Mouse (Mus musculus) embryonic stem cell, embryonic (primary cell): Measurements from ENCODE around the gene Enpep.

Experiments
- CTCF ChIA-PET, 4 experiments: fragments of 300-600 bp in 2 of 4; fragments of 350-600 bp in 2 of 4; sonication (Branson Sonifier 250); formaldehyde crosslinking; loops; one replicate each; lab custom pipeline; 2022; ENCODE audit warnings: inconsistent platforms in 2 of 4; lab: Charles Lee
- POLR2A ChIA-PET, 4 experiments: fragments of 300-600 bp in 2 of 4; fragments of 350-600 bp in 2 of 4; sonication (Branson Sonifier 250); formaldehyde crosslinking; loops; one replicate each; lab custom pipeline; 2022; ENCODE audit warnings: antibody characterized with exemption in 4 of 4, inconsistent platforms in 1 of 4; lab: Charles Lee

Enpep gene

DNA sequence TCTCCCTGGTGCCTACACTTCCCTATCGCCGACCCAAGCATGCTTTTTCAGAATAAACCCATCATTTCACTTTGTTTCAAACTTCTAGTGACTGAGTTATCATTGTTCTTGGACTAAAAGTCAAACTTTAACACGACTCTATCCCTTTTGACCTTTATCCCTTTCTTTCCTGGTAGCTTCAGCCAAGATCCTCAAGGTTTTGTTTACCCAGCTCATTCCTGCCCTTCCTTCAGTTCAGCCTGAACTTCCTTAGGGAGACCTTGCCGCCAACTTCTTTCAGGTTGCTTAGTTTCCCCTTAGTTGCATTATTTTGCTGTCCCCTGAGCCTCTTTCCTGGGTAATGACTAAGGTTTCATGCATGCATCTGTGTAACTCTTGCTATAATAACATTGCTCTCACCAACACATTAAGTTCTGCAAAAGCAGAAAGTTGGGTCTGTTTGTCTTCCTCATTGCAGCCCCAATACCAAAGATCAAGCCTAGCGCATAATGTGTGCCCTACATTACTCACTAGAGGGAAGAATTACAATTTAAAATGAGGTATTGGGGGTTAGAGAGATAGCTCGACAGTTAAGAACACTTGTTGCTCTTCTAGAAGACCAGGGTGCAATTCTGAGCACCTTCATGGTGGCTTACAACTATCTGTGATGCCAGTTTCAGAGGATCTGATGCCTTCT lies 59.2 kb downstream of the Enpep start:
- POLR2A ChIA-PET: no interaction called here
- CTCF ChIA-PET: no interaction called here

DNA sequence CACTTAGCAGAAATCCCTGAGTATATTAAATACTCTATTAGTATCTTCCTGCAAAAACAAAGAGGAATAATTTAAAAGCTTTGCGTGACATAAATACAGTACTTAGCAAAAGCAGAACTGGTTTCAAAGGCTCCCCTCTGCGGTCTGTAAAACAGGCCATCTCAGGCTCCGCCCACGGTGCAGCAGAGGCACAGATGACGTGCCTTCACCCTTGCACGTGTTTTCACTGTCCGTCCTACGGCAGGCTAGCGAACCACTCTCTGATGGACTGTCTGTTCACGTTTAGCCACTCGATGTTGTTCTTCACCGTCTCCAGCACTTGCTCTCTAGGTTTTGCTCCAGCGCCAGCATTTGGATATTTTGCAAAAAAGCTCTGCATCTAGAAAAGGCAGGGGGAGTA lies 62.5 kb downstream of the Enpep start:
- ChIA-PET POLR2A (no interaction called here), CTCF (interaction anchor here in 1 of 4 experiments (0.8 kb wide), 1 partner anchor 12 kb away, joined by 5 read pairs; no protein-coding TSS in a partner anchor)

DNA sequence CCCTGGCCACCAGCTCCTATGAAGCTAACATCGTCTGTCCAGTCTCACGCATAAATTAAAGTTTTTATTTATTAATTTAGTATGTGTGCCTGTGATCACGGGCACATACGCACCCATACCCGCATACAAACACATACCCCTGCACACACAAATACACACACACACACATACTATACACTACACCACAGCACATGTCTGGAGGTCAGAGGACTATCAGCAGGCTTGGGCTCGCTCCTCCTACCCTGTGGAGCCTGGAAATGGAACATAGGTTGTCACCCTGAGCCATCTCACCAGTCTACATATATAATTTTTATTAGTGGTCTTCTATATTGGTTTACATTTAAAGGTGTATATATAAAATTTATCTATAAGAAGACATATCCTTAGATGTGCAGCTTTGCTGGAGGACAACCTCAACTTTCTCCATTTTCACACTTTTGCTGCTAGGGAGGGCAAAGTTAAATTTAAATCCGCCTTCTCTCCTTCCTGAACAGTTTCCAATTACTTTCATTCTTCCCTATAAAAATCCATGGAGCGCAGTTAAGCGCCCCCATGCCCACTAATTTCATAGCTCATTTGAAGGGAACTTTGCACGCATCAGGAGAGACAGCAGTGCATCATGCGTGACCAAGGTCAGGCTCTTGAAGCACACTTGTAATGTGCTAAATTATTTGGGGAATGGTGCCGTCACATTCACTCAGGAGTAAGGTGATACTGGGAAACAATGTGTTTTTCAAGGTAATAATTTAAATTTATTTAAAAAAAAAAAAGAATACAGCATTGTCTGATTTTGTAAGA lies 63.4 kb downstream of the Enpep start:
- CTCF ChIA-PET: no interaction called here

DNA sequence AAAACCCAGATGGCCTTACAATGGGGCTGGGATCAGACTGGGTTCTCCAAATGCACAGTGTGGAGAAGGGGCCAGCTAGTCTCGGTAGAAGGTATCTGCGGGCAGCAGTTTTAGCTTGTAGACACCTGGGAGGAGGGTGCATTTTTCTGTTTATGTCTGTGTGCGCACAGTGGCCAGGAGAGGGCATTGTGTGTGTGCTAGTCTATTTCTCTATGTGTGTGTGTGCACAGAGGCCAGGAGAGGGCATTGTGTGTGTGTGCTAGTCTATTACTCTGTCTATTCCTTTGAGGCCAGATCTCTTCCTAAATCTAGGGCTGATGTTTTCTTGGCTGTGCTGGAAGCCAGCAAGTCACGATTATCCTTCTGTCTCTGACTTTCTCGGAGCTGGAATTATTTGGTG lies 74.0 kb downstream of the Enpep start:
- ChIA-PET CTCF (interaction anchor here in 2 of 4 experiments (0.7 to 1.5 kb wide), 3 partner anchors 12 to 424 kb away, joined by 4 to 8 read pairs (median 5); no protein-coding TSS in a partner anchor), POLR2A (no interaction called here)

More for the DNA sequence above, 63.4 kb downstream of the Enpep start:
- POLR2A ChIA-PET: interaction anchor here in 1 of 4 experiments (0.7 kb wide), 1 partner anchor 824 kb away, joined by 3 read pairs; no protein-coding TSS in a partner anchor

DNA sequence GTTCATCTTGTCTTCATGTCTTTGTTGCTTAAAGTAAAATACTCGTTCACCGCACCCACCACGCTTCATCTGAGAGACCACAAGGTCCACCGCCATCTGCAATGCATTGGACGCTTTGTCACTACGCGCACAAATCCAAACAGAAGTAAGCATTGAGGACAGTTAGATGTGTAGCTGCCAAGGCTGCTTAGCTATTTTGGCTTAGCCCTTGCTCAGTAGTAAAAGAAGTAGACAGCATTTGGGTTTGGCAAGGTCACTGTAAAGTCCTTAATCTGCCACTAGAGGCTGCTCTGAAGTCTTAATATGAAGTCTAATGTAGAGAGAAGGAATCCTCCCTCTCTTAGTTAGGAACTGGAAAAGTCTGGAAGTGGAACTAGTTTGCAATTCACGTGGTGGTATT lies 75.8 kb downstream of the Enpep start:
- CTCF ChIA-PET: interaction anchor here in 2 of 4 experiments (0.5 to 1.0 kb wide), 4 partner anchors 34 to 473 kb away, joined by 3 to 4 read pairs (median 3); no protein-coding TSS in a partner anchor

DNA sequence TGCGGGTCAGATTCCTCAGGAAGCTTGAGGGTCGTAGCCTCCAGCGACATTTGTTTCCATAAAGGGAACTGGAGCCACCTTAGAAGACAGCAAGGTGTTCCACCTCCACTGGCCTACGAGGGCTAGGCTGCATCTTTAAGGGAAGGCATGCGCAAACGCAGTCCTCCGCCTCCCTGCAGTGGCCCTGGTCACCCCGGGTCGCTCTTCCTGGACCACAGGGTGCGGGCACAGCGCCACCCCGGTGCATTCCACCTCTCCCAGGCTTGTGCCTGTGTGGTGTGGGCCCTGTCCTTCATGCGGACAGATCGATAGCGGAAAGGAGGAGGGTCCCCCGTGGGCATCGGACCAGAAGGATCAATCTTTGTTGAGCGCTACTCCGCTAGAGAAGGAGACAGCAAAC lies 76.2 kb downstream of the Enpep start:
- POLR2A ChIA-PET: no interaction called here
- CTCF ChIA-PET: interaction anchor here in 2 of 4 experiments (0.5 to 1.0 kb wide), 4 partner anchors 34 to 474 kb away, joined by 3 to 4 read pairs (median 3); no protein-coding TSS in a partner anchor

More for the DNA sequence above, 75.8 kb downstream of the Enpep start:
- POLR2A ChIA-PET: no interaction called here

DNA sequence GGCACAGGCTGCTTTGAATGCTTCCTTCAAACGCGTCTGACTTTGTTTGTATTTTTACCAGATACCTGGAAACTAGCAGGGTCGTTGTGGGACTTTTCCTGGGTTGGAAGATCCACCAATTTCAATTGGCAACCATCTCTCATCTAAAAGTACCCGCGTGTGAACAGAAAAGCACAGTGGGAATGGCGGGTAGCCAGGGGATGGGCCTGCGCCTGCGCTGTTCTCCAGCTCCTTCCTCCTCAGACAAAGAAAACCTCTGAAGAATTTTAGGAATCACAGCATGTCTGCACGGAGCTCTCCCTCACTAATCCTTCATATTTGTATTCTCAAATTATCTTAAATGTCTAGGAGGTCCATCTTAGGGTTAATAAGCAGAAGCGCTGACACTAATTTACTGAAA lies 78.3 kb downstream of the Enpep start:
- ChIA-PET POLR2A (interaction anchor here in 1 of 4 experiments (0.6 kb wide), 1 partner anchor 292 kb away, joined by 7 read pairs; no protein-coding TSS in a partner anchor), CTCF (no interaction called here)

DNA sequence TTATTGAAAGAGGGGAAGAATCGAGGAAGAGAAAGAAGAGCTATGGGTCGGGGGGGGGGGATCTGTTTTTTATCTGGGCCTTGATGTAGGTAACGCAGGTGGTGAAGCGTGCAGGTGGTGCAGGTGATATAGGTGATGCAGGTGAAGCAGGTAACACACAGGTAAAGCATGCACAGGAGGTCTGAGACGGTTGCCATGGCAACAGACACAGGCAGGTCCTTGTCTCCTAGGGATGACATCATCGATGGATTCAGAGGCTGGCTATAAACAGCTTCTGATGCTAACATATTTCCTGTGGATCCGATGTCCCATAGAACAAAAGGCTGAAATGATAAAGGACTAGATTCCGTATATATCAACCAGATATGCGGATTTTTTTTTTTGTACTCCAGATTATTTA lies 81.5 kb downstream of the Enpep start:
- ChIA-PET CTCF (no interaction called here), POLR2A (no interaction called here)

DNA sequence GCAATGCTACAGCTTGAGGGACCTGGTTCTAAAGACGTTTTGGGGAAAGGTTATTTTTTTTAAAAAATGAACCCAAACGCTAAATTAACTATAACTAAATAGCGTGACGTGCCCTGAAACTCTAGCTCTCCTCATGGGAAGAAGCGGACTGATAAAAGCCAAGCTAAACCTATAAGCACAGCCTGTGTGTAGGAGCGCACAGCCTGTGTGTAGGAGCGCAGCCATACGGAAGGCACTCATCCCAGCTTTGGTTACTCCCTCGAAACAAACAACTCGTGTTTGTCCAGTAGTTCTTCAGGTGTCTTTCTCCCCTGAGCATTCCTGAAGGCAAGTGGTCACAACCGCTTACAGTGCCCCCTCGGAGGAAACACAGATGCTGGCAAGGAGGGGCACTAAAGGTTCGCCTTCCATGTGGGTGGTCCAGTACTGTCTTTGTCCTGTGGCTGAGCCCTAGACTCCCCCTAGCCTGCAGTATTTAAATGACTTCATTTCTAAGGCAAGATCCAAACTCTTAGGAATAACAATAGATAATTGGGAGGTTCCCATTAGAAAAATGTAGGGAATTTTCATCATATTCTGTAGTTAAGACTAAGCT lies 93.8 kb downstream of the Enpep start:
- ChIA-PET POLR2A (interaction anchor here in 3 of 4 experiments (0.9 to 1.6 kb wide), 9 partner anchors 11 to 55 kb away, joined by 3 to 4 read pairs (median 3); no protein-coding TSS in a partner anchor), CTCF (no interaction called here)

DNA sequence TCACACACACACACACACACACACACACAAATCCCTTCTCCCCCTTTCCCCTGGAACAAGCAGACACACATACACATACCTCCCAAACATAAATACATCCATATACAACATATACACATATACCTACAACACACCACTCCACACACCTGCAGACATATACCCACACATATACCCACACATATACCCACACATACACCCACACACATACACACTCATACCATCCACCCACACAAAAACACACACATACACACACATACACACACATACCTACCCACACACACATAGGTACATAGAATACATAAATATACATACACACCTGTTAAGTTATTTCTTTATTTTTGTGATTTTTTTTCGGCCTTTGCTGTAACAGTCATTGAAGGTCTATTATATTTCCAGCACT lies 94.5 kb downstream of the Enpep start:
- CTCF ChIA-PET: no interaction called here
- POLR2A ChIA-PET: interaction anchor here in 3 of 4 experiments (0.9 to 1.6 kb wide), 7 partner anchors 13 to 55 kb away, joined by 3 to 4 read pairs (median 3); no protein-coding TSS in a partner anchor

DNA sequence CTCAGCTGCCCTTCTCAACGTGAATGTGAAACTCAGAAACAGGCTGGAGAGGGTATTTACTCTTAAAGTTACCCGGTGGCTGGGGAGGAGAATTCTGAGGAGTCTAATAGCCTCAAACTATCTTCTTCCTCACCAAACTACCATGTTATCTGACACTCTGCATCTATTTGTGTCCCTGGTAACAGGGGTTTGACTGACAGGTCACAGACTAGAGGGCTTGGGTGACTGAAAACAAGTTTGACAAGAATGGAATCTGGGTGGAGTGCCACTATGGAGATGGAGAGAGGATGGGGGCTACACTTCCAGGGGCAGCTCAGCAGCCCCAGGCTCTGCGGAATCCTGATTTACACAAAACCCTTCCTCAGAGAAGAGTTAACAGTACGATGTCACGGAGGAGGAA lies 105.2 kb downstream of the Enpep start:
- POLR2A ChIA-PET: interaction anchor here in 2 of 4 experiments (0.8 to 1.7 kb wide), 6 partner anchors 9 to 13 kb away, joined by 3 to 5 read pairs (median 4); no protein-coding TSS in a partner anchor
- CTCF ChIA-PET: interaction anchor here in 1 of 4 experiments (1.5 kb wide), 1 partner anchor 23 kb away, joined by 3 read pairs; no protein-coding TSS in a partner anchor

DNA sequence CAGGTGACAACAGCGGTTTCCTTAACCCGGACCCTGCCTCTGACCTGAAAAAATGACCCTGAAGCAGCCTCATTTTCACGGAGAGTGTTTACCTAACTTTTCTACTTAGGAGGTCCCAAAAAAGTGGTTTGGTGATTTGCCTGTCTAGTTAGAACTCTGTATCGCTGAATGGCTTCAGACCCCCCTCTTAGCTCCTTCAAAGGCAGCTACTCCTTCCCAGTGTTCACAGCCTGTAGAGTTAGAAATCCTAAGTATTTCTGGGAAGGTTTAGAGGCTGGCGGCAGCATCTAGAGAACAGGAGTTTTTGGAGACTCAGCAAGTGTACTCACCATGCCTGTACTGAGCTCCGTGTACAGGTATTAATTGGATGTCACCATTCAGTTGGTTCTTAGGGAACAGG lies 105.8 kb downstream of the Enpep start:
- CTCF ChIA-PET: interaction anchor here in 2 of 4 experiments (0.6 to 1.5 kb wide), 2 partner anchors 22 to 115 kb away, joined by 3 read pairs; no protein-coding TSS in a partner anchor
- POLR2A ChIA-PET: interaction anchor here in 2 of 4 experiments (0.8 to 1.7 kb wide), 4 partner anchors 8 to 11 kb away, joined by 3 to 4 read pairs (median 4); no protein-coding TSS in a partner anchor

DNA sequence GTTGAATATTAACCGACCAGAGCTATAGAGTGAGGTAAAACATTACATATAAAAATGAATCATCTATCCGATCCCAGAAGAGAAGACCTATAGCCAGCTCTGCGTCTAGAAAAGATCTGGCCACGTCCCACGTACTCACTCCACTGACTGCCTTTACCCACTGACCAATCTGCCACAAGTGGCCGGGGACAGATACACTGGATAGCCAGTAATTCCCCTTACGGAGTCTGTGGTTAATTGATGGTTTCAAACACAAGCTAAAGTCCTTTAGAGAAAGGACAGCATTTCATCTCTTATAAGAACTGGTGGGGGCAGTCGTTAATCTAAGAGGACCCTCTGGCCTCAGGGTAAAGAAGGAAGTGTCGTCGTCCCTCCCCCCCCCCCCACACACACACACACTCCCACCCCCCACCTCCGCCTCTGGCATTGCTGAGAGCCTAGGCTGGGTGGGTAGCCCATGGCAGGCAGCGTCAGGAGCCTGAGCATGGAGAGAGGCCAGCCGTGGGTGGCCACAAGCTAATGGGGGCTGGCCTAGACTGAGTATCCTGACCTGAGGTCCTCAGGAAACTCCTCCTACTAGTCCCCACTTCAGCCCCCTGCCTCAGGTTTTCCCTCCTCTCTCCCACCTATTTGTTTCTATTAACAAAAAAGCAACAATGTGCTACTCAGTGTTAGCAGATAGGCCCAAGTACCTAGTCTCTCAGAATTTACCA lies 106.8 kb downstream of the Enpep start:
- ChIA-PET CTCF (interaction anchor here in 2 of 4 experiments (1.2 to 1.5 kb wide), 2 partner anchors 10 to 21 kb away, joined by 3 read pairs; no protein-coding TSS in a partner anchor), POLR2A (interaction anchor here in 2 of 4 experiments (0.6 to 3.8 kb wide), 10 partner anchors 9 to 144 kb away, joined by 3 to 29 read pairs (median 6); no protein-coding TSS in a partner anchor)

DNA sequence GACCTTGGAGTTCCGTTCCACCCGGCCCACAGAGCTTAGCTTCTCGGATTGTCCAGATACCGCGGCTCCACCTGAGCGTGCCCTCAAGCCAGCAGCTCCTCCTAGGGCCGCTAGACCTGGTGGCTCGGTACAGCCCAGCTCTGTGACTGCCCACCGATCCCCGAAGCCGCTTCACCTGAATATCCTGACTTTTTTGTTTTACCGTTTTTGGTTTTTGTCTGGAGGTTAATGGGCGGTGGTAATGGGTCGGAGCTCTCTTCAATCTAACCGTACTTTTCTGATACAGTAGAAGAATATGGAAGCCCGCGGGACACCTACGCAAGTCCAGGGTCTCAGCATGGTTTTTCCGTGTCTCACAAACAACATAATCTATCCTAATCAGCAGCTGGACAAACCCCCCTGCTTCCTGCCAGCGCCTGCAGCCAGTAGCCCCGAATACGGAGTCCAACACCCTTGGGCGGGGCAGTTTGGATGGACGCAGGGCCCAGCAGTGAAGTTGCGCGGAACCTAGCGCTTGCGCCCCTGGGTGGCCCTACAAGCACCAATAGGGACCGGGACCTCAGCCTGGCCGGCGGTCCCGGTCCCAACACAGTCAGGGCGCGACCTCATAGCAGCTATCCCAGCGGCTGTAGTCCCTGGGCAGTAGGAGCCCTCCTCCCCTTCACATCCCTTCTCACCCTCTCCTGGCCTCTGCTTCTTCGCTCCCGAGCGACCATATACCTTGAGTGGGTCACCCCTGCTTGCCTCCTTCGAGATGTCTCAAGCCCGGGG lies 107.5 kb downstream of the Enpep start:
- ChIA-PET POLR2A (interaction anchor here in 3 of 4 experiments (0.6 to 3.8 kb wide), 14 partner anchors 8 to 145 kb away, joined by 3 to 29 read pairs (median 4); partner anchors contain the start of gene Pitx2 (in 1 of the 3)), CTCF (interaction anchor here in 3 of 4 experiments (0.6 to 1.3 kb wide), 4 partner anchors 9 to 20 kb away, joined by 3 to 4 read pairs (median 4); no protein-coding TSS in a partner anchor)

DNA sequence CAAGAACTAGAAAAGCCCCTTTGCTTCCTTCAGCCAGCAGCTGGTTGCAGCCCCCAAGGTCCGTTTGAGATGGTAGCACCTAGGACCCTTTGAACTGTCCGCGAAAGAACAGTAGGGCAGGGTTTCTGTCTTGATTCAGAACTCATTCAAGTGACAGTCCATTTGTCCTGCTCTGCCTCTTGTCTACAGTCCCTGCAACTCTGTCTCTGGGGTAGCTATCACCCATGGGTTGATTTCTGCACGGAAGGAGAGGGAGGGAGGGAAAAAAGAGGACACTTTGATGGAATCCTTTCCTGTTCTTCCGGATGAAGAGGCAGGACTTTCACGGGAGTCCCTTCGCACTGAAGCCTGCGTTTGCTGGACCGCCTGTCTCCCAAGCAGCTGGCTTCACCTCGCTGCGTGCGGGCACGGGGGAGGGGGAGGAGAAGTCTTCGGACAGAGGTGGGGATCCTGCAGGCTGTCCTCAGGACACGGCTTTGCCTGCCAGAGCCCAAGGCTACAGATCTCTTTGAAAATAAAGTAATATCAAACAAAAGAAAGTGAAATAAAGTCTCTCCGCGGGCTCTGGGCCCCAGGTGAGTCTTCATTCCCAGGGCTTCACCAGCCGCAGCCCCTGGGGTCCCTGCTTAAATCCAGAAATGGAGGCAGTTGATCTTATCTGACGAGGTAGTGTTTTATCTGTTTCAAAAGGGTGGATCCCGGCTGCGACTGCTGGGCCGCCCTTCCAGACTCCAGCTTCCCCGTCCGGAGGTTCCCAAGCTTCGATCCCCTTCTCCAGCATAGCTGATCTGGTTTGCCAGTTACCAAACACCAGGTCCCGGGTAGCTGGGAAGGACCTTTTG lies 108.3 kb downstream of the Enpep start:
- POLR2A ChIA-PET: interaction anchor here in 3 of 4 experiments (0.6 to 3.8 kb wide), 17 partner anchors 9 to 458 kb away, joined by 3 to 29 read pairs (median 4); partner anchors contain the start of gene Pitx2 (in 1 of the 3)
- CTCF ChIA-PET: interaction anchor here in 3 of 4 experiments (0.6 to 1.3 kb wide), 5 partner anchors 8 to 205 kb away, joined by 3 to 4 read pairs (median 3); no protein-coding TSS in a partner anchor

DNA sequence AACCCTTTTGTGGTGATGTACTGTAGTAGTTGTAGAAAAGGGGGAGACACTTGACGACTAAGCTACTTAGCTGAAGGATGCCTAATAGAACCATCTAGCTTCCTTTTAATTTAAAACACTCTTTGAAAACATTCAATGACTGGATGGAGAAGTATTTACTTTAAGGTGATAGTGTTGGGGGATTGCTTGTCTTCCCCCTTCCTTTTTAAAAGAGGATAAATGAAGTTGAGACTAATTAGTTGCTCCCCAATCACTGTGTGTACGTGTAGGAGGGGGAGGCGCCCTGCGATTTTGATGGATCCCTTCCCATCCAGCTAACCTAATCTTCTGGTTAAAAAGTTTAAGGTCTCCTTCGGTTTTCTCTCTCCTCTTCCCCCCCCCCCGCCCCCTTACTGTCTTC lies 109.1 kb downstream of the Enpep start:
- CTCF ChIA-PET: interaction anchor here in 2 of 4 experiments (0.6 to 1.2 kb wide), 2 partner anchors 18 to 206 kb away, joined by 3 read pairs; no protein-coding TSS in a partner anchor
- POLR2A ChIA-PET: interaction anchor here in 3 of 4 experiments (0.6 to 3.8 kb wide), 13 partner anchors 8 to 582 kb away, joined by 3 to 29 read pairs (median 3); no protein-coding TSS in a partner anchor
